Mouse (Mus musculus) liver, embryonic 14.5 days (tissue): ENCODE data around the gene Bbip1.

ENCODE experiments used
- CTCF ChIP-seq: IDR thresholded peaks from 2 replicates; pipeline ENCODE4 v1.5.1; 2016; ENCODE audit warnings: antibody characterized with exemption, low read depth, control low read depth
- EP300 ChIP-seq: IDR thresholded peaks from 2 replicates; pipeline ENCODE4 v1.6.1; 2016; ENCODE audit warnings: antibody characterized with exemption, low read depth

DNA sequence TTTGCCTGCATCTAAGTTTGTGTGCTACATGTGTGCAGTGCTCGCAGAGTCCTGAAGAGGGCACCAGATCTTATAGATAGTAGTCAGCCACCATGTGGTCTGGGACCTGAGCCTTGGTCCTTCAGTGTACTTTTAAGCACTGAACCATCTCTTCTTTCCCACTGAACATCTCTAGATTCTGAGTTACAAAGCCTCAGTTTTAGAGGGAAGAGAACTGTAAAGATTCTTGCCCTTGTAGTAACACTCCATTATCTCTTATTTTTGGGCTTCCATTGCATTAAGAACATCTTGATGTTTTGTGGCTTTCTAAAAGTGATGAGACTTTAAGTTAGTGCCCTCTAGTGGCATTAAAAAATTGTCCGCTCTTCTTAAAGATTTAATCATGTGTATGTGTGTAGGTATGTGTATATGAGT, 19.1 kb downstream of the Bbip1 start:
- TF ChIP-seq CTCF (peak; percentile 58), EP300 (no peak)
